Mouse (Mus musculus): Measurements from ENCODE around the gene Camp.

DNA sequence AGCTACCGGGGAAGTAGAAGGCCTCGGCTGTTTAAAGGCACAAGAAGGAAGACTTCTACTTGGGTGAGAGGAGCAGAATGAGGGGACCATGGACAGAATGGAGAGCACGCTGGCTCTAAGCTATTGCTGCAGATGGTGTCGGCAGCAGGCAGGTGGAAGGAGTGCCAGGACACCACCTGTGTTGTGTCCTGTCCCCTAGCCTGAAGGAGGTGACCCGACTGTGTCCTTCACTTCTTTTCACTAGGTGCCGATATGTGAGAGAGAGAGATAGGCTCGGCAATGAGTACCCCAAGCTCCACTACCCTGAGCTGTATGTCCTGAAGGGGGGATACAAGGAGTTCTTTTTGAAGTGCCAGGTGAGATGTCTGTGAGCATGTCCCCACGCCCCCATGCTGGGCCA, 42.1 kb upstream of the Camp start:
- TF ChIP-seq TAL1 (IDR thresholded peaks at IDR 0.05; ENCODE audit: low read length) (no peak), GATA1 (IDR thresholded peaks at IDR 0.05; ENCODE audit: low read length) (no peak)
